Mouse (Mus musculus): ENCODE data around the gene Zmynd15. TPM values are rescaled to one million over a fixed set of nuclear protein-coding genes. Genes with fewer than 3 reads are reported as not detected.
"Not testable (repeated sequence)": the region's sequence is repeated elsewhere in the genome, so short reads cannot be mapped to it uniquely, and the experiment has no call there.

Gene Zmynd15
- polyA plus RNA-seq, 1 experiment: 31.2 TPM

DNA sequence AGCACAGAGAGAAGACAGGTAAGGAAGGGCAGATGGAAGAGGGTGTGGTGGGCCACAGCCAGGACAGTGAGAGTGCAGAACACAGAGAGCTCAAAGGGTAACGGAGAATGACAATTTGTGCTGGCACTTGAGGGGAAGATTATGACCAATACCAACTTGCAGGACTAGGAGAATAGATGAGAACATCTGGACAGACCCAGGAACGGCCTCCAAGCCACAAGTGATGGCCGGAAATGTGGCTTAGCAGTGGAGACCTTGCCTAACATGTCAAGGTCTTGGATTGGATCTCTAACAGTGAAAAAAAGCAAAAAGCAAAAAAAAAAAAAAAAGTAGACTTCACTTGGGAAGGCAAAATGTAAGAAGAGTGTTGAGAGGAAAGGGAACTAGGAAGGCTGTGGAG lies 10.5 kb downstream of the Zmynd15 start:
- Histone ChIP-seq H3K36me3 (ENCODE audit: control insufficient read depth, insufficient read depth, low read length) (no peaks in the 10 kb centered on the region), H3K27ac (ENCODE audit: control insufficient read depth, insufficient read depth, low read length) (no peak overlapping the region), H3K27me3 (ENCODE audit: control insufficient read depth, insufficient read depth, low read length) (no peaks in the 10 kb centered on the region), H3K4me1 (replicated peaks; ENCODE audit: control insufficient read depth, insufficient read depth, low read length) (no peaks in the 10 kb centered on the region), H3K4me3 (ENCODE audit: control insufficient read depth, insufficient read depth, low read length) (no peak overlapping the region)
- DNase-seq: no peak
- 98% methylated on average over 3 of the region's 3 CpGs for WGBS
- TF ChIP-seq POLR2A (IDR thresholded peaks at IDR 0.05; ENCODE audit: control insufficient read depth, extremely low read depth, insufficient read depth, low read length, poor library complexity): no peak
- no peak for TF ChIP-seq CTCF (IDR thresholded peaks at IDR 0.05; ENCODE audit: borderline replicate concordance, control insufficient read depth, extremely low read depth, insufficient read depth, low read length, poor library complexity)

DNA sequence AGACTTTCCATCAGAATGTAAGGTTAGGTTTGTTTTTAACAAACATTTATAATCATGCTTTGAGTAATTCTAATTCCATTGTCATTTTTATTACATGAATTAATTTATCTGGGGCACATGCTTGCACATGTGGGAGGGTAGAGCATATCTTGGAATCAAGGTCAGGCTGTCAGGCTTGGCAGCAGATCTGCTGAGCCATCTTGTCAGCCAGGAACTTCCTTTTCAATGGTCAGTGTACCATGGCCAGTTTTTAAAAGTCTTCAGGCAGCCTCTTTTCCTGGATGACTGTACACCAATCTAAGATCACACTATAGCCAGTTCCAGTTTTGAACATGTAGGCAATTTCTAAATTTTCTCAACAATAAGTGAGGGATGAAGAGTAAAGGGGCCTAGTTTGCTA lies 13.5 kb downstream of the Zmynd15 start:
- no peak for DNase-seq
- H3K27me3 ChIP-seq (ENCODE audit: control insufficient read depth, insufficient read depth, low read length): no peaks in the 10 kb centered on the region
- no peak overlapping the region for H3K4me3 ChIP-seq (ENCODE audit: control insufficient read depth, insufficient read depth, low read length)
- no peaks in the 10 kb centered on the region for H3K4me1 ChIP-seq (replicated peaks; ENCODE audit: control insufficient read depth, insufficient read depth, low read length)
- no peaks in the 10 kb centered on the region for H3K36me3 ChIP-seq (ENCODE audit: control insufficient read depth, insufficient read depth, low read length)
- TF ChIP-seq POLR2A (IDR thresholded peaks at IDR 0.05; ENCODE audit: control insufficient read depth, extremely low read depth, insufficient read depth, low read length, poor library complexity) (no peak), CTCF (IDR thresholded peaks at IDR 0.05; ENCODE audit: borderline replicate concordance, control insufficient read depth, extremely low read depth, insufficient read depth, low read length, poor library complexity) (no peak)
- no peak overlapping the region for H3K27ac ChIP-seq (ENCODE audit: control insufficient read depth, insufficient read depth, low read length)

DNA sequence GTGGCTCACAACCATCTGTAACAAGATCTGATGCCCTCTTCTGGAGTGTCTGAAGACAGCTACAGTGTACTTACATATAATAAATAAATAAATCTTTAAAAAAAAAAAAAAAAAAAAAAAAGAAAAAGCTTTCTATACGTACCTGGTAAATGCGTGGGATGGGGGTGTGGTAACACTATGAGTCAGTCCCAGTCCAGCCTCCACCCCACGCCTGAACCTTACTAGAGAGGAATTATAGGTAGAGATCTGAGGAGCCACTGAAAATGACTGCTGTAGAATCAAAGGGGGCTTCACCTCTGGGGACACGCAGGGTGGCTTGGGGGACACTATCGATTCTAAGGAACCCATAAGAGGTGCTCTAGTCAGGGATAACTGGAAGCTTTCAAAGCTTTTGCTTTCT lies 14.1 kb downstream of the Zmynd15 start:
- DNase-seq; H3K27me3 ChIP-seq (ENCODE audit: control insufficient read depth, insufficient read depth, low read length); H3K27ac ChIP-seq (ENCODE audit: control insufficient read depth, insufficient read depth, low read length); H3K4me1 ChIP-seq (replicated peaks; ENCODE audit: control insufficient read depth, insufficient read depth, low read length); H3K36me3 ChIP-seq (ENCODE audit: control insufficient read depth, insufficient read depth, low read length); H3K4me3 ChIP-seq (ENCODE audit: control insufficient read depth, insufficient read depth, low read length): not testable (repeated sequence)
- WGBS: 92% methylated on average over 5 of the region's 5 CpGs

DNA sequence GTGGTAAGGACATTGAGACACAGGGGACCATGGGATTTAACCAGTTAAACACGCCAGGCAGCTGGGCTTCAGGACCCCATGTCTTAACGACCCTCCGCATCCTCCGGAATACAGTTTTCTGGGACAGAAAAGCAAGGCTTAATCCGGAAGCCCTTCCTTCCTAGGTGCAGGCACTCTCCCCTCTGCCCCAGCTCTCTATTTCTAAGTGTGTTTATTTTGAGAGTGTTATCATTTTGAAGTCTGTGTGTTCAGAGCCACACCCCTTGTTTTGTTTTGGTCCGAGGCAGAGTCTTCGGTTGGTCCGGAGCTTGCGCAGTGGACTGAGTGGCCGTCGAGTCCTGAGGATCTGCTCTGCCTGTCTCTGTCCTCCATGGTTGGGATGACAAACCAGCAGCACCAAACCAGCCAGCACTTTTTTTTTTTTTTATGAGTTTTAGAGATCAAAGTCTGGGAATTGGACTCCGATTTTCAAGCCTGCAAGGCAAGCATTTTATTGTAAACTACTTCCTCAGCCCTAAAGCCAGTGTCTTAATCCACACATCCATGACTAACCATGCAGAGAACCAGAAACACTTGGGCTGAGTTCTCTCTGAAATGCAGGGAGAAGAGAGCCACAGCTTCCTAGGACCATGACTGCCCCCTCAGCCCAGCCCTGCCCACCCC lies 15.8 kb downstream of the Zmynd15 start:
- Histone ChIP-seq H3K4me3 (ENCODE audit: control insufficient read depth, insufficient read depth, low read length) (no peak overlapping the region), H3K27me3 (ENCODE audit: control insufficient read depth, insufficient read depth, low read length) (no peaks in the 10 kb centered on the region), H3K4me1 (replicated peaks; ENCODE audit: control insufficient read depth, insufficient read depth, low read length) (no peaks in the 10 kb centered on the region), H3K36me3 (ENCODE audit: control insufficient read depth, insufficient read depth, low read length) (no peaks in the 10 kb centered on the region), H3K27ac (ENCODE audit: control insufficient read depth, insufficient read depth, low read length) (no peak overlapping the region)
- DNase-seq: no peak
- TF ChIP-seq CTCF (IDR thresholded peaks at IDR 0.05; ENCODE audit: borderline replicate concordance, control insufficient read depth, extremely low read depth, insufficient read depth, low read length, poor library complexity): no peak
- no peak for TF ChIP-seq POLR2A (IDR thresholded peaks at IDR 0.05; ENCODE audit: control insufficient read depth, extremely low read depth, insufficient read depth, low read length, poor library complexity)
- WGBS: 92% methylated on average over 12 of the region's 12 CpGs

DNA sequence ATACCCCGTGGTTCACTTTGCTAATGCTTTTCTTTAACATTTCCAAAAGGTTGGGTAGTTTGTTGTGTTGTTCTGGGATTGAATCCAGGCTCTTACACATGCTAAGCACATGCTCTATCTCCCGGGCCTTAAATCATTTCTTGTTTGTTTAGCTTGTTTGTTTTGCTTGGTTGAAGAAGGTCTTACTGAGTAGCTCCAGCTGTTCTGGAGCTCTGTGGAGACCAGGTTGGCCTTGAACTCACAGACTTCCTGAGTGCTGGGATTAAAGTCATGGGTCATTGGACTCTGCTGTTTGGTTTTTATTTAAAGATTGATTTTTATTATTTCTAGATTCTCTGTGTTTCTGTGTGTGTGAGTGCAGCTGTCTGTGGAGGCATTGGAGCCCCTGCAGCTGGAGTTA lies 26.3 kb downstream of the Zmynd15 start:
- Histone ChIP-seq H3K27me3 (ENCODE audit: control insufficient read depth, insufficient read depth, low read length) (no peaks in the 10 kb centered on the region), H3K27ac (ENCODE audit: control insufficient read depth, insufficient read depth, low read length) (no peak overlapping the region), H3K36me3 (ENCODE audit: control insufficient read depth, insufficient read depth, low read length) (no peaks in the 10 kb centered on the region), H3K4me3 (ENCODE audit: control insufficient read depth, insufficient read depth, low read length) (no peak overlapping the region), H3K4me1 (replicated peaks; ENCODE audit: control insufficient read depth, insufficient read depth, low read length) (no peaks in the 10 kb centered on the region)
- TF ChIP-seq POLR2A (IDR thresholded peaks at IDR 0.05; ENCODE audit: control insufficient read depth, extremely low read depth, insufficient read depth, low read length, poor library complexity): no peak
- TF ChIP-seq CTCF (IDR thresholded peaks at IDR 0.05; ENCODE audit: borderline replicate concordance, control insufficient read depth, extremely low read depth, insufficient read depth, low read length, poor library complexity): no peak
- 83% methylated on average over 2 of the region's 2 CpGs for WGBS
- no peak for DNase-seq

DNA sequence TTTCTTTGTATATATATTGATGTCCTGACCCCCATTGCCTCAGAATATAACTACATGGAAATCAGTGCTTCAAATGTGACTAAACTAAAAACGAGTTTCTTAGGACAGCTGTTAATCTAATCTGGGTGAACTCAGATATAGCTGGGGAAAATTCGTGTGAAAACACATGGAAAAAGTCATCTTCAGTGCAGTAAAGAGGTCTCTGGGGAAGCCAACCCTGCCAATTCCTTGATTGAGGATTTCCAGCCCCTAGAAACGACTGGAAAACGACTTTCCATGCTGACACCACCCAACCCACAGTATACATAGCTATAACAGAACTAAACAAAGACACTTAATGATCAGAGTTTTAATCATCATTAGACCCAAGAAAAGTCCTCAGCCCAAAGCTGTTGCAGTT lies 28.6 kb downstream of the Zmynd15 start:
- WGBS: 80% methylated on average over 4 of the region's 4 CpGs
- TF ChIP-seq POLR2A (IDR thresholded peaks at IDR 0.05; ENCODE audit: control insufficient read depth, extremely low read depth, insufficient read depth, low read length, poor library complexity) (no peak), CTCF (IDR thresholded peaks at IDR 0.05; ENCODE audit: borderline replicate concordance, control insufficient read depth, extremely low read depth, insufficient read depth, low read length, poor library complexity) (no peak)
- no peak for DNase-seq
- Histone ChIP-seq H3K27me3 (ENCODE audit: control insufficient read depth, insufficient read depth, low read length) (no peaks in the 10 kb centered on the region), H3K36me3 (ENCODE audit: control insufficient read depth, insufficient read depth, low read length) (no peaks in the 10 kb centered on the region), H3K4me1 (replicated peaks; ENCODE audit: control insufficient read depth, insufficient read depth, low read length) (no peaks in the 10 kb centered on the region), H3K27ac (ENCODE audit: control insufficient read depth, insufficient read depth, low read length) (no peak overlapping the region), H3K4me3 (ENCODE audit: control insufficient read depth, insufficient read depth, low read length) (no peak overlapping the region)

DNA sequence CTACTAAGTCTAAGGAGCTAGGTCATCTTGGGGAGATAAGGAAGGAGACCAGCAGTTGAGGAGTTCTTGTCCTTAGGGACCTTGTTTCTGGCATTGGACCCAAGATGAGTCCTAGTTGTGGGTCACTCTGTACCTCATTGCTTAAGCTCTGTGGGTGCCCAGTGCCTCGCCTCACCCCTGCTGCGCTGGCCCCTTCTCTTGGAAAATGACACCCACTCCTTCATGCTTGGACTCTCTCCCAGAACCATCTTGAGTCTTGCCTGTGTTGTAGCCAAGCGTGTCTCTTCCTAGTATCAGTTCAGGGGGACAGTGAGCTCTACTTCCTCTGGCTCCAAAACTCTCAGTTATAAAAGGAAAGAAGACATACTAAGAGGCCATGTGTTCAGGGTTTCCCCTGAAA lies 29.9 kb downstream of the Zmynd15 start:
- Histone ChIP-seq H3K27ac (ENCODE audit: control insufficient read depth, insufficient read depth, low read length) (no peak overlapping the region; the same call in 1 of the 2 replicates), H3K36me3 (ENCODE audit: control insufficient read depth, insufficient read depth, low read length) (no peaks in the 10 kb centered on the region), H3K4me3 (ENCODE audit: control insufficient read depth, insufficient read depth, low read length) (no peak overlapping the region), H3K27me3 (ENCODE audit: control insufficient read depth, insufficient read depth, low read length) (no peaks in the 10 kb centered on the region), H3K4me1 (replicated peaks; ENCODE audit: control insufficient read depth, insufficient read depth, low read length) (no peaks in the 10 kb centered on the region)
- WGBS: 84% methylated on average over 3 of the region's 3 CpGs
- TF ChIP-seq CTCF (IDR thresholded peaks at IDR 0.05; ENCODE audit: borderline replicate concordance, control insufficient read depth, extremely low read depth, insufficient read depth, low read length, poor library complexity) (no peak), POLR2A (IDR thresholded peaks at IDR 0.05; ENCODE audit: control insufficient read depth, extremely low read depth, insufficient read depth, low read length, poor library complexity) (no peak)
- no peak for DNase-seq
